Mouse (Mus musculus) cerebellum, adult 2 months (tissue): ENCODE measurements around the gene Vwa8. TPM values are rescaled to one million over a fixed set of nuclear protein-coding genes. Genes with fewer than 3 reads are reported as not detected.
"Not testable (repeated sequence)": the region's sequence is repeated elsewhere in the genome, so short reads cannot be mapped to it uniquely, and the experiment has no call there.

Experiments used
- DNase-seq, 2 experiments: peaks; one replicate each; pipeline ENCODE4 v3.0.0; 2021
- H3K27ac ChIP-seq: fragments of 200-500 bp; 2 replicates; pipeline ENCODE4 v1.5.1; 2012; ENCODE audit warnings: low read length, control low read depth, inconsistent platforms; ENCODE audit not compliant: insufficient read depth
- H3K27me3 ChIP-seq: fragments of 200-500 bp; 2 replicates; pipeline ENCODE4 v1.6.1; 2012; ENCODE audit warnings: inconsistent platforms, mild to moderate bottlenecking, low read length, moderate library complexity; ENCODE audit not compliant: control insufficient read depth, insufficient read depth
- H3K4me1 ChIP-seq: fragments of 200-500 bp; 2 replicates; pipeline ENCODE4 v1.6.1; 2011; ENCODE audit warnings: low read length; ENCODE audit not compliant: control insufficient read depth, insufficient read depth
- H3K4me3 ChIP-seq: fragments of 200-500 bp; replicated peaks from 2 replicates; pipeline ENCODE3; 2011; ENCODE audit warnings: mild to moderate bottlenecking, low read depth, low read length, control low read depth; ENCODE audit not compliant: insufficient read depth
- CTCF ChIP-seq: fragments of 200-500 bp; IDR thresholded peaks from 2 replicates; pipeline ENCODE4 v1.5.1; 2011; ENCODE audit warnings: low read depth, mild to moderate bottlenecking, control low read depth, low read length, moderate library complexity, borderline replicate concordance; ENCODE audit not compliant: insufficient read depth
- POLR2A ChIP-seq: fragments of 200-500 bp; IDR thresholded peaks from 2 replicates; pipeline ENCODE4 v1.6.1; 2011; ENCODE audit warnings: low read length, control low read depth, borderline replicate concordance; ENCODE audit not compliant: insufficient read depth
- WGBS: fragments of 180-500 bp; shearing (Covaris S2); methylation state at CpG from one replicate; pipeline ENCODE4 v1.1.7; 2018; 5-methylcytosine and 5-hydroxymethylcytosine counted together
- polyA plus RNA-seq: library from polyadenylated mRNA; depleted of rRNA; stranded (reverse); fragments of >200 nt; gene quantifications from 2 replicates; pipeline ENCODE4 v1.2.3, GENCODE M21; 2012

Vwa8 gene
- polyA plus RNA-seq, 1 experiment: 46.7 TPM

- no peak for TF ChIP-seq CTCF
- no peak for TF ChIP-seq POLR2A
- Histone ChIP-seq H3K27me3 (no peaks in the 10 kb centered on the region), H3K4me3 (no peak overlapping the region), H3K27ac (no peak overlapping the region), H3K4me1 (no peaks in the 10 kb centered on the region)
- no peak for DNase-seq
- WGBS: 88% methylated on average over 4 of the region's 4 CpGs
Measured at GRCm38 (mm10) chr14:78992456-78992855, 143.6 kb downstream of the Vwa8 start.

- WGBS: 38% methylated on average over 4 of the region's 4 CpGs
- no peaks in the 10 kb centered on the region for H3K27me3 ChIP-seq
- H3K4me3 ChIP-seq: no peak overlapping the region
- H3K4me1 ChIP-seq: no peaks in the 10 kb centered on the region
- no peak for DNase-seq
- no peak overlapping the region for H3K27ac ChIP-seq
- TF ChIP-seq POLR2A (no peak), CTCF (no peak)
Measured at GRCm38 (mm10) chr14:78993515-78993914, 144.7 kb downstream of the Vwa8 start.

- no peak for TF ChIP-seq CTCF
- TF ChIP-seq POLR2A: no peak
- Histone ChIP-seq H3K4me3 (no peak overlapping the region), H3K27me3 (no peaks in the 10 kb centered on the region), H3K27ac (no peak overlapping the region), H3K4me1 (no peaks in the 10 kb centered on the region)
- DNase-seq: no peak
- 99% methylated on average over 2 of the region's 2 CpGs for WGBS
Measured at GRCm38 (mm10) chr14:78996359-78996758, 147.5 kb downstream of the Vwa8 start.

- DNase-seq: no peak
- no peaks in the 10 kb centered on the region for H3K27me3 ChIP-seq
- no peaks in the 10 kb centered on the region for H3K4me1 ChIP-seq
- no peak overlapping the region for H3K4me3 ChIP-seq
- WGBS: 89% methylated on average over 1 of the region's 1 CpGs
- TF ChIP-seq CTCF (peak; percentile 58; the same call in 1 of the 2 replicates), POLR2A (no peak)
- no peak overlapping the region for H3K27ac ChIP-seq
Measured at GRCm38 (mm10) chr14:79003576-79003975, 154.7 kb downstream of the Vwa8 start.

- H3K4me3 ChIP-seq, H3K4me1 ChIP-seq, H3K27ac ChIP-seq, H3K27me3 ChIP-seq, DNase-seq: not testable (repeated sequence)
- 77% methylated on average over 5 of the region's 5 CpGs for WGBS
Measured at GRCm38 (mm10) chr14:79017710-79018109, 168.9 kb downstream of the Vwa8 start.

- WGBS: 85% methylated on average over 4 of the region's 4 CpGs
- Histone ChIP-seq H3K4me1 (no peaks in the 10 kb centered on the region), H3K27ac (no peak overlapping the region), H3K27me3 (no peaks in the 10 kb centered on the region), H3K4me3 (no peak overlapping the region)
- no peak for TF ChIP-seq POLR2A
- TF ChIP-seq CTCF: no peak
- DNase-seq: no peak
Measured at GRCm38 (mm10) chr14:79018564-79018963, 169.7 kb downstream of the Vwa8 start.

GRCm38 (mm10) chr14:79021725-79022124 lies 172.9 kb downstream of the Vwa8 start:
- peak in 1 of 2 experiments; percentile 23 for DNase-seq
- Histone ChIP-seq H3K27ac (no peak overlapping the region; the same call in 1 of the 2 replicates), H3K27me3 (no peaks in the 10 kb centered on the region), H3K4me1 (no peaks in the 10 kb centered on the region), H3K4me3 (no peak overlapping the region)
- no peak for TF ChIP-seq CTCF
- TF ChIP-seq POLR2A: no peak
- WGBS: 31% methylated on average over 7 of the region's 7 CpGs

GRCm38 (mm10) chr14:79028996-79029575 lies 180.2 kb downstream of the Vwa8 start:
- no peak for DNase-seq
- H3K4me1 ChIP-seq: no peaks in the 10 kb centered on the region
- H3K27me3 ChIP-seq: no peaks in the 10 kb centered on the region
- no peak for TF ChIP-seq CTCF
- no peak for TF ChIP-seq POLR2A
- no peak overlapping the region for H3K4me3 ChIP-seq
- WGBS: 91% methylated on average over 3 of the region's 3 CpGs
- no peak overlapping the region for H3K27ac ChIP-seq
